Mouse (Mus musculus) limb, embryonic 14.5 days (tissue): Measurements from ENCODE around the gene Impg1. TPM values are rescaled to one million over a fixed set of nuclear protein-coding genes. Genes with fewer than 3 reads are reported as not detected.
"Not testable (repeated sequence)": the region's sequence is repeated elsewhere in the genome, so short reads cannot be mapped to it uniquely, and the experiment has no call there.

Experiments used
- ATAC-seq: fragments of 200-750 bp; cut with Nextera tagmentation; 2 replicates; pipeline ENCODE4 v1.8.0; 2017; ENCODE audit warnings: low read depth, moderate number of reproducible peaks, moderate TSS enrichment; ENCODE audit not compliant: low FRiP score
- DNase-seq: peaks from one replicate; pipeline ENCODE4 v3.0.0-alpha.2; 2015; ENCODE audit warnings: low spot score
- H3K27ac ChIP-seq: fragments of 300-500 bp; sonication (generic); replicated peaks from 2 replicates; pipeline ENCODE4 v1.5.1; 2014; ENCODE audit warnings: low read depth, mild to moderate bottlenecking, low read length, moderate library complexity, mixed read lengths
- H3K27me3 ChIP-seq: fragments of 300-500 bp; sonication (generic); 2 replicates; pipeline ENCODE4 v1.6.1; 2014; ENCODE audit warnings: low read length, mixed read lengths; ENCODE audit not compliant: control insufficient read depth, insufficient read depth
- H3K36me3 ChIP-seq: fragments of 300-500 bp; sonication (generic); 2 replicates; pipeline ENCODE4 v1.6.1; 2014; ENCODE audit warnings: mild to moderate bottlenecking, low read length, moderate library complexity, mixed read lengths; ENCODE audit not compliant: control insufficient read depth, insufficient read depth
- H3K4me1 ChIP-seq: fragments of 300-500 bp; sonication (generic); 2 replicates; pipeline ENCODE4 v1.6.1; 2014; ENCODE audit warnings: antibody characterized with exemption, low read length, mixed read lengths; ENCODE audit not compliant: control insufficient read depth, insufficient read depth
- H3K4me2 ChIP-seq: fragments of 300-500 bp; sonication (generic); replicated peaks from 2 replicates; pipeline ENCODE4 v1.6.1; 2014; ENCODE audit warnings: low read depth, mild to moderate bottlenecking, low read length, moderate library complexity; ENCODE audit not compliant: severe bottlenecking
- H3K4me3 ChIP-seq: fragments of 300-500 bp; sonication (generic); replicated peaks from 2 replicates; pipeline ENCODE4 v1.5.1; 2014; ENCODE audit warnings: low read length
- H3K9ac ChIP-seq: fragments of 300-500 bp; sonication (generic); 2 replicates; pipeline ENCODE4 v1.6.1; 2014; ENCODE audit warnings: mild to moderate bottlenecking, low read depth, low read length, moderate library complexity; ENCODE audit not compliant: severe bottlenecking
- H3K9me3 ChIP-seq: fragments of 300-500 bp; sonication (generic); 2 replicates; pipeline ENCODE4 v1.6.1; 2016; ENCODE audit warnings: low read length; ENCODE audit not compliant: control insufficient read depth
- POLR2A ChIP-seq: fragments of 200-500 bp; IDR thresholded peaks from 2 replicates; pipeline ENCODE4 v1.8.0; 2012; ENCODE audit warnings: inconsistent platforms, mild to moderate bottlenecking, moderate library complexity, borderline replicate concordance; ENCODE audit not compliant: insufficient read depth, insufficient read length; ENCODE audit errors: extremely low read depth
- WGBS: fragments of 180-500 bp; shearing (Covaris S2); extraction: QIAGEN DNeasy Blood & Tissue Kit; methylation state at CpG from one replicate; pipeline ENCODE4 v1.1.7; 2014; 5-methylcytosine and 5-hydroxymethylcytosine counted together
- polyA plus RNA-seq, 2 experiments: library from polyadenylated mRNA; depleted of rRNA in 1 of 2; stranded (reverse) in 1 of 2; unstranded in 1 of 2; fragments of >200 nt; fragmentation: Nextera tagmentation in 1 of 2; extraction: Ambion mirVana in 1 of 2; gene quantifications; 2 replicates each; pipeline versions ENCODE4 v1.2.1 to v1.2.3; 2012 to 2014

Gene Impg1
- polyA plus RNA-seq, 2 experiments: 0.05 TPM; not detected in 1

GRCm38 (mm10) chr9:80333466-80333865, 131.8 kb downstream of the Impg1 start:
- no peaks in the 10 kb centered on the region for H3K9me3 ChIP-seq
- H3K36me3 ChIP-seq: no peaks in the 10 kb centered on the region
- H3K4me3 ChIP-seq: no peak overlapping the region
- TF ChIP-seq POLR2A: no peak
- no peak for DNase-seq
- no peak overlapping the region for H3K9ac ChIP-seq
- H3K27me3 ChIP-seq: no peaks in the 10 kb centered on the region
- no peak overlapping the region for H3K27ac ChIP-seq
- WGBS: 29% methylated on average over 8 of the region's 8 CpGs
- H3K4me1 ChIP-seq: peaks cover 6% of the 10 kb centered on the region
- no peak overlapping the region for H3K4me2 ChIP-seq
- no peak for ATAC-seq

GRCm38 (mm10) chr9:80332153-80332552, 133.1 kb downstream of the Impg1 start:
- Histone ChIP-seq H3K36me3 (no peaks in the 10 kb centered on the region), H3K9ac (no peak overlapping the region), H3K4me3 (no peak overlapping the region), H3K4me2 (peak overlapping the region; percentile 51), H3K4me1 (peaks cover 6% of the 10 kb centered on the region), H3K9me3 (no peaks in the 10 kb centered on the region), H3K27ac (no peak overlapping the region), H3K27me3 (no peaks in the 10 kb centered on the region)
- 21% methylated on average over 13 of the region's 14 CpGs for WGBS
- DNase-seq (peak; percentile 88), ATAC-seq (peak; percentile 74)
- TF ChIP-seq POLR2A: no peak

GRCm38 (mm10) chr9:80321051-80321887, 144.0 kb downstream of the Impg1 start:
- not testable (repeated sequence) for H3K4me2 ChIP-seq, ATAC-seq, H3K4me1 ChIP-seq, DNase-seq, H3K9ac ChIP-seq, H3K36me3 ChIP-seq, H3K4me3 ChIP-seq, H3K9me3 ChIP-seq, H3K27ac ChIP-seq, H3K27me3 ChIP-seq
- WGBS: 89% methylated on average over 2 of the region's 2 CpGs

- H3K27me3 ChIP-seq: no peaks in the 10 kb centered on the region
- no peak overlapping the region for H3K4me2 ChIP-seq
- TF ChIP-seq POLR2A: no peak
- no peaks in the 10 kb centered on the region for H3K36me3 ChIP-seq
- no peak overlapping the region for H3K27ac ChIP-seq
- no peaks in the 10 kb centered on the region for H3K4me1 ChIP-seq
- no peak overlapping the region for H3K4me3 ChIP-seq
- H3K9ac ChIP-seq: no peak overlapping the region
- DNase-seq: no peak
- H3K9me3 ChIP-seq: no peaks in the 10 kb centered on the region
- no peak for ATAC-seq
- 84% methylated on average over 6 of the region's 6 CpGs for WGBS
Observed at GRCm38 (mm10) chr9:80318027-80318426, 147.3 kb downstream of the Impg1 start.

- Histone ChIP-seq H3K4me2 (no peak overlapping the region), H3K9ac (no peak overlapping the region), H3K4me3 (no peak overlapping the region), H3K27ac (no peak overlapping the region), H3K36me3 (no peaks in the 10 kb centered on the region), H3K4me1 (no peaks in the 10 kb centered on the region), H3K9me3 (no peaks in the 10 kb centered on the region), H3K27me3 (no peaks in the 10 kb centered on the region)
- DNase-seq (no peak), ATAC-seq (no peak)
- WGBS: 90% methylated on average over 6 of the region's 6 CpGs
- TF ChIP-seq POLR2A: no peak
Observed at GRCm38 (mm10) chr9:80315922-80316321, 149.4 kb downstream of the Impg1 start.
